Mouse (Mus musculus): ENCODE measurements around the gene Tspan17.

GRCm38 (mm10) chr13:54781086-54781485, 8.1 kb upstream of the Tspan17 start:
- no peak for TF ChIP-seq CTCF (IDR thresholded peaks at IDR 0.05; ENCODE audit: low read depth)
- no peak for TF ChIP-seq EP300 (IDR thresholded peaks at IDR 0.05; ENCODE audit: low read depth)
